Mouse (Mus musculus) ES-Bruce4 (cell line): Measurements from ENCODE around the gene Atp5g2. TPM values are rescaled to one million over a fixed set of nuclear protein-coding genes. Genes with fewer than 3 reads are reported as not detected.
"Not testable (repeated sequence)": the region's sequence is repeated elsewhere in the genome, so short reads cannot be mapped to it uniquely, and the experiment has no call there.

Experiments used
- H3K27ac ChIP-seq: 2 replicates; pipeline ENCODE4 v1.5.1; 2012; ENCODE audit warnings: low read length, inconsistent platforms; ENCODE audit not compliant: insufficient read depth
- H3K27me3 ChIP-seq: 2 replicates; pipeline ENCODE4 v1.6.1; 2012; ENCODE audit warnings: mild to moderate bottlenecking, low read length, inconsistent platforms; ENCODE audit not compliant: control insufficient read depth, poor library complexity, insufficient read depth, severe bottlenecking
- H3K36me3 ChIP-seq: 2 replicates; pipeline ENCODE4 v1.6.1; 2012; ENCODE audit warnings: inconsistent platforms, mild to moderate bottlenecking, low read length, moderate library complexity; ENCODE audit not compliant: control insufficient read depth, poor library complexity, insufficient read depth, severe bottlenecking
- H3K4me1 ChIP-seq: one replicate; pipeline ENCODE4 v1.8.1; 2011; ENCODE audit warnings: low read length; ENCODE audit not compliant: control insufficient read depth, insufficient read depth
- H3K4me3 ChIP-seq: 2 replicates; pipeline ENCODE4 v1.5.1; 2011; ENCODE audit warnings: low read depth, mild to moderate bottlenecking, low read length
- H3K9ac ChIP-seq: 2 replicates; pipeline ENCODE4 v1.6.1; 2012; ENCODE audit warnings: low read depth, mild to moderate bottlenecking, inconsistent platforms; ENCODE audit not compliant: poor library complexity, severe bottlenecking
- H3K9me3 ChIP-seq: replicated peaks from 2 replicates; pipeline ENCODE4 v1.6.1; 2012; ENCODE audit warnings: mild to moderate bottlenecking, low read length, inconsistent platforms; ENCODE audit not compliant: control insufficient read depth, poor library complexity, insufficient read depth, severe bottlenecking
- CTCF ChIP-seq: IDR thresholded peaks from one replicate; pipeline ENCODE4 v1.8.1; 2011; ENCODE audit warnings: low read depth, low read length
- EP300 ChIP-seq: IDR thresholded peaks from 2 replicates; pipeline ENCODE4 v1.6.1; 2011; ENCODE audit warnings: low read depth, low read length; ENCODE audit not compliant: insufficient read depth
- POLR2A ChIP-seq: IDR thresholded peaks from one replicate; pipeline ENCODE4 v1.8.1; 2011; ENCODE audit warnings: low read length; ENCODE audit not compliant: insufficient read depth
- polyA plus RNA-seq: library from polyadenylated mRNA; stranded (reverse); fragments of >200 nt; gene quantifications from 2 replicates; pipeline ENCODE4 v1.2.4, GENCODE M21; 2011; ENCODE audit warnings: low read depth; ENCODE audit not compliant: missing spikeins, insufficient read depth, insufficient read length

The Atp5g2 gene
- polyA plus RNA-seq, 1 experiment = 203 TPM

DNA sequence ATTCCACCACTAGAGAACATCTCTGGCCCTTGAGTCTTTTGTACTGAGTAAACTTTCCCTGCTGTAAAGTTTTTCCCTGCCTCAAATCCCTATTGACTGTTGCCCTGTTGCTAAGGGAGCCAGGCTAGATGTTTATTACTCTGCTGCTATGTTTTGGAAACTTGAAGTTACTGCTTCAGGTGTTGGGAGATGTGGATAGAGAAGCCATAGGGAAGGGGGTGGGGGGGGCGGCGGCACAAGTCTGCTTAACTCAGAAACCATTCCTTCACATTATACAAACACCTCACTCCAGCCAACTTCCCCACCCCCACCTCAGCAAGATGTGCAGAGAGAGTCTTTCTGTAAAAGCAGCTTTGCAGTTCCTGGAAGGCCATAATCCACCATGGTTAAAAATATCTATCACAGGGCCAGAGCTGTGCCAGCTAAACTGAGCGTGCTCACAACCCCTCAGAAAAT is 14.2 kb downstream of the Atp5g2 start:
- Histone ChIP-seq H3K36me3 (peaks cover 20% of the 10 kb centered on the region), H3K4me1 (no peaks in the 10 kb centered on the region), H3K9ac (no peak overlapping the region), H3K9me3 (no peaks in the 10 kb centered on the region), H3K27ac (no peak overlapping the region), H3K4me3 (no peak overlapping the region), H3K27me3 (no peaks in the 10 kb centered on the region)
- TF ChIP-seq CTCF (no peak), POLR2A (no peak), EP300 (no peak)

DNA sequence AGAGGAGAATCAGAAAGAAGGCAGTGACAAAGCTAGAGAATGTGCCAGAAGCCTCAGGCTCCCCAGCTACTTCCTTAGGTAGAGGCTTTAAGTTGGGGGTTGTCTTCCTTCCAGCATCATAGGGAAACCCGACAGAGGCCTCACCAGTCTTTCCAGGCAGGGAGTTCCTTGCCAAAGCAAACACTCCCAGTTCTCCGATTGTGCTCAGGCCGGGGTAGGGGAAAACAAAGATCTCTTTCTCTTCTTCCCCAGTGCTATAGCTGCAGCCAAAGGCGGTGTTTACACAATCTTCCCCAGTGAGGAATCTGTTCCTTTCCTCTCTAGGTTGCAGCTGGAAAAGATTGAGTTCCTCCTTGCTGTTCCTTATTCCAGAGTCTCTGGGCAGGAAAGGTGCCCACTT is 15.5 kb downstream of the Atp5g2 start:
- no peak overlapping the region for H3K27ac ChIP-seq
- H3K36me3 ChIP-seq = peaks cover 9% of the 10 kb centered on the region
- H3K27me3 ChIP-seq = no peaks in the 10 kb centered on the region
- no peak overlapping the region for H3K9ac ChIP-seq
- TF ChIP-seq EP300 (no peak), CTCF (no peak), POLR2A (no peak)
- no peaks in the 10 kb centered on the region for H3K9me3 ChIP-seq
- H3K4me1 ChIP-seq = no peaks in the 10 kb centered on the region
- no peak overlapping the region for H3K4me3 ChIP-seq

DNA sequence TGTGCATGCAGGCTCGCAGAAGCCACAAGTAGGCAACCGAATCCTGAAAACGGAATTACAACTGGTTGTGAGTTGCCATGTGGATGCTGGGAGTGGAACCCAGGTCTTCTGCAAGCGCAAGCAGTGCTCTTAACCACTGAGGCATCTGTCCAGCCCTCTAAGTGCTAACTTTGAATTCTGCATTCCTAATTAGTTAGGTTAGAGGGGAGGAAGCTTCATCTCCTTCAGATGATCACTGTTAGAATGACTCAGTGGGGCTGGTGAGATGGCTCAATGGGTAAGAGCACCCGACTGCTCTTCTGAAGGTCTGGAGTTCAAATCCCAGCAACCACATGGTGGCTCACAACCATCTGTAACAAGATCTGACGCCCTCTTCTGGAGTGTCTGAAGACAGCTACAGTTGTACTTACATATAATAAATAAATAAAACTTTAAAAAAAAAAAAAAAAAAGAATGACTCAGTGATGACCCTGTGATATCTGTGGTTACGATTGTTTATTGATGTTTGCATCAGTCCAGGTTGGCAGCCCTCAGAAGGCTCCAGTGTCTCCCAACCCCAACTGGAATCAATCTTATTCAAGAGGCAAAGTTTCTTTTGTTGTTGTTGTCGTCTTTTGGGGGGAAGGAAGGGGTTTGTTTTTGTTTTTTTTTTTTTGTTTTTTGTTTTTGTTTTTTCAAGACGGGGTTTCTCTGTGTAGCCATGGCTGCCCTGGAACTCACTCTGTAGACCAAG is 20.1 kb downstream of the Atp5g2 start:
- not testable (repeated sequence) for H3K9ac ChIP-seq, H3K4me3 ChIP-seq, H3K9me3 ChIP-seq, H3K36me3 ChIP-seq, H3K27ac ChIP-seq, H3K27me3 ChIP-seq, H3K4me1 ChIP-seq

DNA sequence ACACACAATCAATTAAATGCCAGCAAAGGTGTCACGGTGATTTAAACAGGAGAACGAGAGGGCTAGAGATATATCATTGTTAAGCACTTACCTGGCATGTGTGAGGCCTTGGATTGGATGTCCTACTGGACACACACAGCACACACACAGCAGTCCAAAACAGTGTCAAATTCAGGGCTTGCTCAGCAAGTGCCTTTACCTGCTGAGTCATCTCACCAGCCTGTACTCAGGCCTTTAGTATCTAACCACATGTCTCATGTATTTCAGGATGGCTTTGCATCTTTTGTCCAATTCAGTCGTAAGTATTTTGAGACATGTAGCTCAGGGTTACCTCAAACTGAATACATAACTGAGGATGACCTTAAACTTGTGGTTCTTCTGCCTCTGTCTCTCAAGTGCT is 21.0 kb downstream of the Atp5g2 start:
- Histone ChIP-seq H3K9me3 (no peaks in the 10 kb centered on the region), H3K36me3 (no peaks in the 10 kb centered on the region), H3K9ac (no peak overlapping the region), H3K27me3 (no peaks in the 10 kb centered on the region), H3K27ac (no peak overlapping the region), H3K4me1 (no peaks in the 10 kb centered on the region), H3K4me3 (no peak overlapping the region)
- TF ChIP-seq CTCF (no peak), POLR2A (no peak), EP300 (no peak)

DNA sequence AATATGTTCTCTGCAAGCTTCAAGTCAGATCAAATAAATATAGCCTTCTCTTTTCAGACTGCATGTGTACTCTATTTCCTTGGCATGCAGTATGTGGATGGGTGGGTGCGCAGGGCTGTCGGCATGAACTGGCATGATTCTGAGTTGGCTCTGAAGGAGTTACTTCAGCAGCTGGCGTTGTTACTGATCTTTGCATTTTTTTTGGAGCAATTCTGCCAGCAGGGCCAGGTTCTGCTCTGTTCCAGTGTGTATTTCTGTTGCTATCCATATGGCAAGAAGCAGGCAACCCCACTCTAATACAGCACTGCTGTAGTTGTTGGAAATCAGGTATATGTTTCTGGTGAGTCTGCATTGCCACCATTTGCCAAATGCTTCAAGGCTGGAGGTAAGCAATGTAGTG is 36.3 kb downstream of the Atp5g2 start:
- no peaks in the 10 kb centered on the region; the same call in 1 of the 2 replicates for H3K27me3 ChIP-seq
- H3K36me3 ChIP-seq = no peaks in the 10 kb centered on the region
- no peaks in the 10 kb centered on the region for H3K4me1 ChIP-seq
- no peak overlapping the region for H3K27ac ChIP-seq
- no peak for TF ChIP-seq POLR2A
- no peak for TF ChIP-seq CTCF
- no peak for TF ChIP-seq EP300
- no peaks in the 10 kb centered on the region for H3K9me3 ChIP-seq
- no peak overlapping the region for H3K9ac ChIP-seq
- H3K4me3 ChIP-seq = no peak overlapping the region

DNA sequence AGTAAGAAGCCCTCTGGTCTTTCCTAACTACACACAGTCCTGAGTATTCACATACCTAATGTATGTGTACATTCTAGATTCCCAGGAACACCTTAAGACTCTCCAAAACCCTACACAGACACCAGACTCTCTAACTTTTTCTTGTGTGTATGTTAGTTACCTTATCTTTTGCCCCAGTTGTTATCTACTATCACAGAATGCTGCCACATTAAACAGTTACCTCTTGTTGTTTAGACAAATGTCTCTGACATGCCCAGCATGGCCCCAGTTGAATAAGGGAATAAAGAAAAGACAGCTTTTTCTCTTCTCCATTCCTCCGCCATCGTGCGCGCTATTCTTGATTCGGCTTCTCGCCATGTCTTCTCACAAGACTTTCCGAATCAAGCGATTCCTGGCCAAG is 37.5 kb downstream of the Atp5g2 start:
- H3K4me1 ChIP-seq = no peaks in the 10 kb centered on the region
- H3K27ac ChIP-seq = no peak overlapping the region
- TF ChIP-seq POLR2A (no peak), CTCF (no peak), EP300 (no peak)

More for the DNA sequence above, 37.5 kb downstream of the Atp5g2 start:
- Histone ChIP-seq H3K27me3 (no peaks in the 10 kb centered on the region; the same call in 1 of the 2 replicates), H3K4me3 (no peak overlapping the region), H3K9me3 (no peaks in the 10 kb centered on the region), H3K9ac (no peak overlapping the region), H3K36me3 (no peaks in the 10 kb centered on the region)
